Mouse (Mus musculus): ENCODE measurements around the gene Lhpp. TPM values are rescaled to one million over a fixed set of nuclear protein-coding genes. Genes with fewer than 3 reads are reported as not detected.
A peak's percentile ranks its signal among the peaks of the same experiment; 100 is the strongest.

Gene Lhpp
- polyA plus RNA-seq (2015; fragmentation: Nextera tagmentation; extraction: Ambion mirVana) = 16.5 and 16.8 TPM in 2 replicates

DNA sequence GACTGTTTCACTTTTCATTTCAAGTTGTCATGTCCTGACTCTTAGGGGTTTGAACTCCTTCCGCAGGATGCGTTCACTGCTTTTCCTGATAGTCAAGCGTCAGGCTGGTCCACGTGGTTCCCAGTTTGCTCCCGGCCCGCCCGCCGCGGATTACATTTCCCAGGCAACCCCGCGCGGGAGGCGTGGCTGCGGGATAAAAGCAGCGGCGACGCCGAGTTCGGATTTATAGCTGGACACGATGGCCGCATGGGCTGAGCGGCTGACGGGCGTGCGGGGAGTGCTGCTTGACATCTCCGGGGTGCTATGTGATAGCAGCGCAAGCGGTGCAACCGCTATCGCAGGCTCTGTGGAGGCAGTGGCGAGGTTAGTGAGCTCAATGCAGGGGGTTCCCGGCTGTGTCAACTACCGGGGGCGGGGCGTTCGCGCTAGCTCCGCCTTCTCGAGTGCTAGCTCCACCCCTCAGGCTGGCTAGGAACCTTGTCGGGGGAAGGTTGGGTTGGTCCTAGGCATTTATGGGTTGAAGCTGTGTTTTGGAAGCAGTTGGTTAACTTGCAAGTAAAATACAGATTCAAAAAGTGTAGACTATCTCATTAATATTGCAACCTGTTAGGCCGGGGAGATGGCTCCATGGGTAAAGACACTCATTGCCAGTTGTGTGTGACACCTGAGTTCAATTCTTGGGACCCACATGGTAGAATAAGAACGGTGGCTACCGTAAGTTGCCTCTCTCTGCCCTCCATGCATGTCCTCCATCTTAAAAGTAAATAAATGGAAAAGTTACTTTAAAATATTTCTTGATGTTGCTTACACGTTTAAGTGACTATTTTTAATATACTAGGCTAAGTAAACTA is at the start of gene Lhpp:
Gene Lhpp (plus strand): TSS at position 171 of the 851 bp plus-strand sequence.
- WGBS = 7% methylated on average over 44 of the region's 44 CpGs
- ATAC-seq (replicated peaks; ENCODE audit: low FRiP score, low read depth) = peak; percentile 85
- TF ChIP-seq CTCF (IDR thresholded peaks at IDR 0.05; ENCODE audit: low read depth) = no peak

DNA sequence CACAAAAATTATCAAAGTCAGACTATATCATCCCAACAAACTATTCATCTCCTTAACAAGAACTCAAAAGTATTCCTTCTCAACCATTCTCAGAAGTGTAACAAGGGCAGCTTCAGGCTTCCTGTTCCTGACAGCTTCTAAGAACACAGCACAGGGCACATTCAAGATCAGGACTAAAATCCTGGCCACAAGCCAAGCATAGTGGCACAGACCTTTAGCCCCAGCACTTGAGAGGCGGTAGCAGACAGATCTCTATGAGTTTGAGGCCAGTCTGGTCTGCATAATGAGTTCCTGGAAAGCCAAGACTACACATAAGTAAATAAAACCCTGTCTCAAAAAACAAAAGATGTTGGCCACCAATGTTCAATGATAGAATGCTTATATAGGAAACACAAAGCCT is 44.6 kb upstream of the Lhpp start:
- TF ChIP-seq CTCF (IDR thresholded peaks at IDR 0.05; ENCODE audit: low read depth) = no peak
- WGBS = 45% methylated on average over 1 of the region's 1 CpGs
- peaks cover 31% of the 10 kb centered on the region for H3K36me3 ChIP-seq (ENCODE audit: insufficient read depth, low read length)
- no peak overlapping the region for H3K27ac ChIP-seq
- no peaks in the 10 kb centered on the region for H3K9me3 ChIP-seq (replicated peaks; ENCODE audit: low read length)
- H3K27me3 ChIP-seq (ENCODE audit: insufficient read depth, low read length) = no peaks in the 10 kb centered on the region
- ATAC-seq (replicated peaks; ENCODE audit: low FRiP score, low read depth) (no peak), DNase-seq (ENCODE audit: low spot score) (no peak)
- H3K9ac ChIP-seq (ENCODE audit: low read depth, low read length) = no peak overlapping the region
- H3K4me1 ChIP-seq (replicated peaks; ENCODE audit: insufficient read depth, low read length) = no peaks in the 10 kb centered on the region
- no peak overlapping the region for H3K4me3 ChIP-seq (replicated peaks; ENCODE audit: low read depth, low read length)
- no peak overlapping the region for H3K4me2 ChIP-seq (ENCODE audit: low read length)

More for the DNA sequence above, at the start of gene Lhpp:
- DNase-seq (ENCODE audit: low spot score) = peak; percentile 89
- Histone ChIP-seq H3K27ac (no peak within 1 kb of the TSS), H3K4me3 (replicated peaks; ENCODE audit: low read depth, low read length) (peak within 1 kb of the TSS; percentile 46), H3K4me2 (ENCODE audit: low read length) (peak within 1 kb of the TSS; percentile 65), H3K27me3 (ENCODE audit: insufficient read depth, low read length) (no peaks in the 10 kb centered on the region), H3K9me3 (replicated peaks; ENCODE audit: low read length) (no peaks in the 10 kb centered on the region), H3K9ac (ENCODE audit: low read depth, low read length) (peak within 1 kb of the TSS; percentile 43), H3K36me3 (ENCODE audit: insufficient read depth, low read length) (no peaks in the 10 kb centered on the region), H3K4me1 (replicated peaks; ENCODE audit: insufficient read depth, low read length) (no peaks in the 10 kb centered on the region; the same call in 1 of the 2 replicates)

DNA sequence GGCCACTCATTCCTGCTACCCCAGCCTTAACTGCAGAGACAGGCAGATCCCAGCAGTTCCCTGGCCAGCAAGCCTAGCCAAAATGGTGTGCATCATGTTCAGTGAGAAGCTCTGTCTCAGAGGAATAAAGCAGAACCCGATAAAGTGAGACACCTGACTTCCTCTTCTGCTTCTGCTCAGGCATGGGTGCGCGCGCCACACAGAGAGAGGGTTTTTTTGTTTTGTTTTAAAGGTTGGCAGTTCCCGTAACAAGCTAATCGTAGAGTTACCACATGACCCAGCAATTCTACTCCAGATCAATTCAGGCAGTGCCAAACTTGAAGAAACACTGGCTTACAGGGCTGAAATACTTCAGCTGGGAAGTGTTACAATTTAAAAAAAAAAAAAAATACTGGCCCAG is 41.6 kb upstream of the Lhpp start:
- Histone ChIP-seq H3K4me1 (replicated peaks; ENCODE audit: insufficient read depth, low read length) (no peaks in the 10 kb centered on the region), H3K9ac (ENCODE audit: low read depth, low read length) (no peak overlapping the region), H3K27me3 (ENCODE audit: insufficient read depth, low read length) (no peaks in the 10 kb centered on the region), H3K9me3 (replicated peaks; ENCODE audit: low read length) (no peaks in the 10 kb centered on the region), H3K36me3 (ENCODE audit: insufficient read depth, low read length) (peaks cover 14% of the 10 kb centered on the region), H3K4me3 (replicated peaks; ENCODE audit: low read depth, low read length) (no peak overlapping the region), H3K27ac (no peak overlapping the region), H3K4me2 (ENCODE audit: low read length) (no peak overlapping the region)
- WGBS = 96% methylated on average over 6 of the region's 6 CpGs
- TF ChIP-seq CTCF (IDR thresholded peaks at IDR 0.05; ENCODE audit: low read depth) = no peak
- DNase-seq (ENCODE audit: low spot score) = no peak
- no peak for ATAC-seq (replicated peaks; ENCODE audit: low FRiP score, low read depth)

- H3K9me3 ChIP-seq (replicated peaks; ENCODE audit: low read length) = no peaks in the 10 kb centered on the region
- 82% methylated on average over 5 of the region's 5 CpGs for WGBS
- H3K36me3 ChIP-seq (ENCODE audit: insufficient read depth, low read length) = peaks cover 8% of the 10 kb centered on the region; the same call in 1 of the 2 replicates
- H3K27ac ChIP-seq = no peak overlapping the region
- no peaks in the 10 kb centered on the region for H3K27me3 ChIP-seq (ENCODE audit: insufficient read depth, low read length)
- ATAC-seq (replicated peaks; ENCODE audit: low FRiP score, low read depth) (no peak), DNase-seq (ENCODE audit: low spot score) (no peak)
- H3K4me1 ChIP-seq (replicated peaks; ENCODE audit: insufficient read depth, low read length) = no peaks in the 10 kb centered on the region
- H3K4me2 ChIP-seq (ENCODE audit: low read length) = no peak overlapping the region
- no peak overlapping the region for H3K4me3 ChIP-seq (replicated peaks; ENCODE audit: low read depth, low read length)
- TF ChIP-seq CTCF (IDR thresholded peaks at IDR 0.05; ENCODE audit: low read depth) = no peak
- no peak overlapping the region for H3K9ac ChIP-seq (ENCODE audit: low read depth, low read length)
Measured at GRCm38 (mm10) chr7:132570071-132570470, 40.4 kb upstream of the Lhpp start.

DNA sequence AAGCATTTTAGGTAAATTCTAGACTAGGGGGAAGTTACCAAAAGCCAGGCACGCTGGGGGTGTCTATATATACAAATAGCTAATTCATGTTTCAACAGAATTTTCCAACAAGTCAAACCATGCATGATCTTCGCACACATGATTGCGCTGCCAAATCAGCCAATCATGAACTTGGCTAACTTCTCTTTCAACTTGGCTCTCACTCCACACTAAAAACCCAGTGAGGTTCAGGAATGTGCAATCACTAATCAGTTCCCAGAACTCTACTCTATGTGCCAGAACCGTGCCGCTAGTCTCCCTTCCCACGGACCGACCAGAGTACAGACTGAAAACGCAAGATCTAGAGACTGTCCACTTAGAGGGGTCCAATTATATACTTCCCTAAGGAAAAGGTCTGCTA is 39.0 kb upstream of the Lhpp start:
- H3K9ac ChIP-seq (ENCODE audit: low read depth, low read length) = no peak overlapping the region
- no peaks in the 10 kb centered on the region for H3K4me1 ChIP-seq (replicated peaks; ENCODE audit: insufficient read depth, low read length)
- ATAC-seq (replicated peaks; ENCODE audit: low FRiP score, low read depth) (no peak), DNase-seq (ENCODE audit: low spot score) (peak; percentile 42)
- peak overlapping the region; percentile 23; the same call in 1 of the 2 replicates for H3K4me2 ChIP-seq (ENCODE audit: low read length)
- peak overlapping the region; percentile 54; the same call in 1 of the 2 replicates for H3K27ac ChIP-seq
- no peaks in the 10 kb centered on the region for H3K9me3 ChIP-seq (replicated peaks; ENCODE audit: low read length)
- peaks cover 8% of the 10 kb centered on the region; the same call in 1 of the 2 replicates for H3K36me3 ChIP-seq (ENCODE audit: insufficient read depth, low read length)
- no peak for TF ChIP-seq CTCF (IDR thresholded peaks at IDR 0.05; ENCODE audit: low read depth)
- no peak overlapping the region for H3K4me3 ChIP-seq (replicated peaks; ENCODE audit: low read depth, low read length)
- 50% methylated on average over 8 of the region's 8 CpGs for WGBS
- H3K27me3 ChIP-seq (ENCODE audit: insufficient read depth, low read length) = no peaks in the 10 kb centered on the region

DNA sequence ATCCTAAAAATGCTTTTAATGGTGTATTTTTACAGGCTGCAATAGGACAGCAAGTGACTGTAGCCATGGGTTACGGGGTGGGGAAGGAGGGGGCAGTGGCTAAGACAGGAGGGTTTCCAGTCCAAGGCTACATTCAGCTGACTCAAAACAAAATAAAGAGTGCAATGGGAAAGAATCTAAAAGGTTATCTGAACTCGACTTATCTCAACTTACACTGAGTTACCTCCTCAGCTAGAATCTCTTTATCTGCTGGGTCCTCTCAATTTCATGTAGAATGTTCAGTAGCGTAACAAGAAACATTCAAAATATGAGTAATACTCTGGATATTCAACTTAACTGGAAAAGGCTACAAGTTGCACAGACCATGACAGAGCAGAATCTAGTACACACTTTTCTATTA is 37.7 kb upstream of the Lhpp start:
- no peak overlapping the region for H3K4me3 ChIP-seq (replicated peaks; ENCODE audit: low read depth, low read length)
- TF ChIP-seq CTCF (IDR thresholded peaks at IDR 0.05; ENCODE audit: low read depth) = no peak
- ATAC-seq (replicated peaks; ENCODE audit: low FRiP score, low read depth) = no peak

More for the DNA sequence above, 37.7 kb upstream of the Lhpp start:
- Histone ChIP-seq H3K36me3 (ENCODE audit: insufficient read depth, low read length) (peaks cover 8% of the 10 kb centered on the region; the same call in 1 of the 2 replicates), H3K9ac (ENCODE audit: low read depth, low read length) (no peak overlapping the region), H3K27me3 (ENCODE audit: insufficient read depth, low read length) (no peaks in the 10 kb centered on the region), H3K9me3 (replicated peaks; ENCODE audit: low read length) (no peaks in the 10 kb centered on the region), H3K4me1 (replicated peaks; ENCODE audit: insufficient read depth, low read length) (no peaks in the 10 kb centered on the region), H3K4me2 (ENCODE audit: low read length) (no peak overlapping the region), H3K27ac (no peak overlapping the region)
- 67% methylated on average over 3 of the region's 3 CpGs for WGBS
- DNase-seq (ENCODE audit: low spot score) = no peak
